Mouse (Mus musculus): ENCODE data around the gene Id3. TPM values are rescaled to one million over a fixed set of nuclear protein-coding genes. Genes with fewer than 3 reads are reported as not detected.

Id3 gene
- polyA plus RNA-seq, 1 experiment from 2014 or later = 118 TPM

GRCm38 (mm10) chr4:136170401-136170800 is 27.1 kb downstream of the Id3 start:
- Histone ChIP-seq H3K36me3 (ENCODE audit: control insufficient read depth, insufficient read depth, low read length) (no peaks in the 10 kb centered on the region), H3K9me3 (replicated peaks; ENCODE audit: control insufficient read depth, low read length) (no peaks in the 10 kb centered on the region), H3K4me3 (ENCODE audit: low read depth, low read length) (no peak overlapping the region), H3K9ac (ENCODE audit: low read length) (no peak overlapping the region), H3K4me2 (ENCODE audit: low read length) (no peak overlapping the region), H3K27me3 (replicated peaks; ENCODE audit: control insufficient read depth, insufficient read depth, low read length) (no peaks in the 10 kb centered on the region), H3K4me1 (ENCODE audit: control insufficient read depth, insufficient read depth, low read length) (peaks cover 5% of the 10 kb centered on the region; the same call in 1 of the 2 replicates), H3K27ac (ENCODE audit: low read depth, low read length) (no peak overlapping the region)
- no peak for DNase-seq (ENCODE audit: low spot score)
- 86% methylated on average over 4 of the region's 4 CpGs for WGBS
- no peak for ATAC-seq

- H3K9ac ChIP-seq (ENCODE audit: low read length) = peak overlapping the region; percentile 66
- peak overlapping the region; percentile 61 for H3K4me3 ChIP-seq (ENCODE audit: low read depth, low read length)
- no peaks in the 10 kb centered on the region for H3K36me3 ChIP-seq (ENCODE audit: control insufficient read depth, insufficient read depth, low read length)
- WGBS = 11% methylated on average over 12 of the region's 12 CpGs
- H3K27ac ChIP-seq (ENCODE audit: low read depth, low read length) = no peak overlapping the region
- ATAC-seq (peak; percentile 35; the same call in 1 of the 2 replicates), DNase-seq (ENCODE audit: low spot score) (peak; percentile 12)
- peaks cover 9% of the 10 kb centered on the region; the same call in 1 of the 2 replicates for H3K4me1 ChIP-seq (ENCODE audit: control insufficient read depth, insufficient read depth, low read length)
- no peaks in the 10 kb centered on the region for H3K27me3 ChIP-seq (replicated peaks; ENCODE audit: control insufficient read depth, insufficient read depth, low read length)
- H3K4me2 ChIP-seq (ENCODE audit: low read length) = peak overlapping the region; percentile 100
- H3K9me3 ChIP-seq (replicated peaks; ENCODE audit: control insufficient read depth, low read length) = no peaks in the 10 kb centered on the region
Observed at GRCm38 (mm10) chr4:136171455-136171854, 28.2 kb downstream of the Id3 start.

GRCm38 (mm10) chr4:136172011-136172541 is 28.8 kb downstream of the Id3 start, which contains the start of gene E2f2:
Gene E2f2 (plus strand): TSS chr4:136172394.
- H3K4me3 ChIP-seq (ENCODE audit: low read depth, low read length) = peak within 1 kb of the TSS; percentile 61
- H3K36me3 ChIP-seq (ENCODE audit: control insufficient read depth, insufficient read depth, low read length) = no peaks in the 10 kb centered on the region
- H3K4me2 ChIP-seq (ENCODE audit: low read length) = peak within 1 kb of the TSS; percentile 100
- WGBS = under 1% methylated on average over 35 of the region's 35 CpGs
- peak; percentile 91 for DNase-seq (ENCODE audit: low spot score)
- H3K27me3 ChIP-seq (replicated peaks; ENCODE audit: control insufficient read depth, insufficient read depth, low read length) = no peaks in the 10 kb centered on the region
- peaks cover 9% of the 10 kb centered on the region; the same call in 1 of the 2 replicates for H3K4me1 ChIP-seq (ENCODE audit: control insufficient read depth, insufficient read depth, low read length)
- no peaks in the 10 kb centered on the region for H3K9me3 ChIP-seq (replicated peaks; ENCODE audit: control insufficient read depth, low read length)
- peak within 1 kb of the TSS; percentile 73 for H3K9ac ChIP-seq (ENCODE audit: low read length)
- H3K27ac ChIP-seq (ENCODE audit: low read depth, low read length) = peak within 1 kb of the TSS; percentile 55; the same call in 1 of the 2 replicates
- ATAC-seq = peak; percentile 74

GRCm38 (mm10) chr4:136172542-136173209 is 29.4 kb downstream of the Id3 start:
- Histone ChIP-seq H3K4me3 (ENCODE audit: low read depth, low read length) (peak overlapping the region; percentile 61), H3K27ac (ENCODE audit: low read depth, low read length) (peak overlapping the region; percentile 55; the same call in 1 of the 2 replicates), H3K9ac (ENCODE audit: low read length) (peak overlapping the region; percentile 73), H3K27me3 (replicated peaks; ENCODE audit: control insufficient read depth, insufficient read depth, low read length) (no peaks in the 10 kb centered on the region), H3K4me1 (ENCODE audit: control insufficient read depth, insufficient read depth, low read length) (peaks cover 11% of the 10 kb centered on the region; the same call in 1 of the 2 replicates), H3K4me2 (ENCODE audit: low read length) (peak overlapping the region; percentile 100), H3K9me3 (replicated peaks; ENCODE audit: control insufficient read depth, low read length) (no peaks in the 10 kb centered on the region), H3K36me3 (ENCODE audit: control insufficient read depth, insufficient read depth, low read length) (no peaks in the 10 kb centered on the region)
- ATAC-seq (peak; percentile 70), DNase-seq (ENCODE audit: low spot score) (peak; percentile 79)
- under 1% methylated on average over 65 of the region's 67 CpGs for WGBS

DNA sequence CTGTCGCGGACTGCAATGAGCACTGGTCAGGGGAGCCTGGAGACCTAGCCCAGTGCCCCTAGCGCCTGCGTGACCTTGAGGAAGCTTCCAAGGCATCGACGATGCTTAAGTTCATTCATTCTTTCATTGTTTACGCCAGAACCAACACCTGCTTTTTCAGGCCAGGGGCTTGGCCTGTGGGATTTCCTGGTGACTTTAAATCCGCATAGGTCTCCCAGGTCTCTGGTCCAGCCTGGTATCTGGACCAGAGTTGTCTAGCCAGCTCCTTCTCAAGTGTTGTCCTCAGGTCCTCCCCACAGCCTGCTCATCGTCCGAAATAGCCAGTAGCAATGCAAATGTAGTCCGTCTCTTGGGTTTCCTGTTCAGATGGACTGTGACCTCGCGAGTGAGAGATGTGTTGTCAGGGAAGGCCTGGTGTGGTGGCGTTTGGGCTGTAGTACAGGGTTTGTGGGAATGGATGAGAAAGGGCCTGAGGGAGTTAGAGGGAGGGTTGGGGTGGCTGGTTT is 30.0 kb downstream of the Id3 start:
- no peak for ATAC-seq
- Histone ChIP-seq H3K4me3 (ENCODE audit: low read depth, low read length) (peak overlapping the region; percentile 61), H3K9ac (ENCODE audit: low read length) (peak overlapping the region; percentile 73), H3K4me2 (ENCODE audit: low read length) (peak overlapping the region; percentile 100), H3K9me3 (replicated peaks; ENCODE audit: control insufficient read depth, low read length) (no peaks in the 10 kb centered on the region), H3K27ac (ENCODE audit: low read depth, low read length) (peak overlapping the region; percentile 55; the same call in 1 of the 2 replicates), H3K27me3 (replicated peaks; ENCODE audit: control insufficient read depth, insufficient read depth, low read length) (no peaks in the 10 kb centered on the region), H3K36me3 (ENCODE audit: control insufficient read depth, insufficient read depth, low read length) (no peaks in the 10 kb centered on the region), H3K4me1 (ENCODE audit: control insufficient read depth, insufficient read depth, low read length) (peaks cover 16% of the 10 kb centered on the region; the same call in 1 of the 2 replicates)
- no peak for DNase-seq (ENCODE audit: low spot score)
- WGBS = under 1% methylated on average over 14 of the region's 14 CpGs

GRCm38 (mm10) chr4:136174216-136175193 is 31.2 kb downstream of the Id3 start:
- Histone ChIP-seq H3K9ac (ENCODE audit: low read length) (peak overlapping the region; percentile 41; the same call in 1 of the 2 replicates), H3K9me3 (replicated peaks; ENCODE audit: control insufficient read depth, low read length) (no peaks in the 10 kb centered on the region), H3K4me3 (ENCODE audit: low read depth, low read length) (peak overlapping the region; percentile 61), H3K4me1 (ENCODE audit: control insufficient read depth, insufficient read depth, low read length) (peaks cover 16% of the 10 kb centered on the region; the same call in 1 of the 2 replicates), H3K27ac (ENCODE audit: low read depth, low read length) (no peak overlapping the region), H3K4me2 (ENCODE audit: low read length) (peak overlapping the region; percentile 100), H3K27me3 (replicated peaks; ENCODE audit: control insufficient read depth, insufficient read depth, low read length) (no peaks in the 10 kb centered on the region), H3K36me3 (ENCODE audit: control insufficient read depth, insufficient read depth, low read length) (no peaks in the 10 kb centered on the region)
- WGBS = 69% methylated on average over 13 of the region's 13 CpGs
- no peak for DNase-seq (ENCODE audit: low spot score)
- no peak for ATAC-seq

GRCm38 (mm10) chr4:136176022-136176552 is 32.8 kb downstream of the Id3 start:
- Histone ChIP-seq H3K4me2 (ENCODE audit: low read length) (no peak overlapping the region), H3K36me3 (ENCODE audit: control insufficient read depth, insufficient read depth, low read length) (no peaks in the 10 kb centered on the region), H3K27ac (ENCODE audit: low read depth, low read length) (no peak overlapping the region), H3K4me3 (ENCODE audit: low read depth, low read length) (no peak overlapping the region), H3K9me3 (replicated peaks; ENCODE audit: control insufficient read depth, low read length) (no peaks in the 10 kb centered on the region), H3K27me3 (replicated peaks; ENCODE audit: control insufficient read depth, insufficient read depth, low read length) (no peaks in the 10 kb centered on the region), H3K4me1 (ENCODE audit: control insufficient read depth, insufficient read depth, low read length) (peaks cover 16% of the 10 kb centered on the region; the same call in 1 of the 2 replicates), H3K9ac (ENCODE audit: low read length) (0 out of 2 replicates have a peak overlapping the region, but pooled peaks have one; percentile 25)
- DNase-seq (ENCODE audit: low spot score) (no peak), ATAC-seq (no peak)
- 77% methylated on average over 10 of the region's 10 CpGs for WGBS

- no peak overlapping the region for H3K4me2 ChIP-seq (ENCODE audit: low read length)
- H3K27ac ChIP-seq (ENCODE audit: low read depth, low read length) = peak overlapping the region; percentile 60; the same call in 1 of the 2 replicates
- no peaks in the 10 kb centered on the region for H3K36me3 ChIP-seq (ENCODE audit: control insufficient read depth, insufficient read depth, low read length)
- peaks cover 16% of the 10 kb centered on the region; the same call in 1 of the 2 replicates for H3K4me1 ChIP-seq (ENCODE audit: control insufficient read depth, insufficient read depth, low read length)
- H3K9me3 ChIP-seq (replicated peaks; ENCODE audit: control insufficient read depth, low read length) = no peaks in the 10 kb centered on the region
- H3K27me3 ChIP-seq (replicated peaks; ENCODE audit: control insufficient read depth, insufficient read depth, low read length) = no peaks in the 10 kb centered on the region
- ATAC-seq (no peak), DNase-seq (ENCODE audit: low spot score) (no peak)
- H3K4me3 ChIP-seq (ENCODE audit: low read depth, low read length) = no peak overlapping the region
- H3K9ac ChIP-seq (ENCODE audit: low read length) = no peak overlapping the region
- 52% methylated on average over 8 of the region's 8 CpGs for WGBS
Observed at GRCm38 (mm10) chr4:136177244-136177611, 33.9 kb downstream of the Id3 start.
